Mouse (Mus musculus): ENCODE results near the gene Flad1.

Gene Flad1

GRCm38 (mm10) chr3:89382950-89383349 lies 28.7 kb downstream of the Flad1 start:
- in situ Hi-C loops (cut with MseI, MboI), result no loop called here

- in situ Hi-C loops (cut with MseI, MboI), result no loop called here
Measured at GRCm38 (mm10) chr3:89382033-89382882, 29.4 kb downstream of the Flad1 start.

GRCm38 (mm10) chr3:89381233-89381632 lies 30.4 kb downstream of the Flad1 start:
- in situ Hi-C loops (cut with MseI, MboI), result no loop called here

GRCm38 (mm10) chr3:89380711-89381110 lies 31.0 kb downstream of the Flad1 start:
- in situ Hi-C loops (cut with MseI, MboI), result no loop called here

- in situ Hi-C loops (cut with MseI, MboI), result no loop called here
Measured at GRCm38 (mm10) chr3:89380291-89380690, 31.4 kb downstream of the Flad1 start.

GRCm38 (mm10) chr3:89379388-89380131 lies 32.1 kb downstream of the Flad1 start:
- in situ Hi-C loops (cut with MseI, MboI), result no loop called here

GRCm38 (mm10) chr3:89378394-89379067 lies 33.1 kb downstream of the Flad1 start:
- in situ Hi-C loops (cut with MseI, MboI), result no loop called here

GRCm38 (mm10) chr3:89377831-89378230 lies 33.8 kb downstream of the Flad1 start:
- in situ Hi-C loops (cut with MseI, MboI), result no loop called here

- in situ Hi-C loops (cut with MseI, MboI), result no loop called here
Measured at GRCm38 (mm10) chr3:89373581-89374231, 38.0 kb downstream of the Flad1 start.

- in situ Hi-C loops (cut with MseI, MboI), result no loop called here
Measured at GRCm38 (mm10) chr3:89367338-89367737, 44.3 kb downstream of the Flad1 start.

- in situ Hi-C loops (cut with MseI, MboI), result no loop called here
Measured at GRCm38 (mm10) chr3:89365486-89366414, 45.9 kb downstream of the Flad1 start.

- in situ Hi-C loops (cut with MseI, MboI), result no loop called here
Measured at GRCm38 (mm10) chr3:89365153-89365485, 46.6 kb downstream of the Flad1 start, which contains the start of gene Dcst1. Dcst1 (minus strand) TSS chr3:89365253.

- in situ Hi-C loops (cut with MseI, MboI), result no loop called here
Measured at GRCm38 (mm10) chr3:89364631-89365030, 47.0 kb downstream of the Flad1 start.

GRCm38 (mm10) chr3:89361675-89362074 lies 50.0 kb downstream of the Flad1 start, which contains the start of gene Dcst2:
Dcst2 (plus strand) TSS chr3:89361975.
- in situ Hi-C loops (cut with MseI, MboI), result no loop called here

GRCm38 (mm10) chr3:89360237-89360636 lies 51.4 kb downstream of the Flad1 start:
- in situ Hi-C loops (cut with MseI, MboI), result no loop called here

GRCm38 (mm10) chr3:89359630-89360029 lies 52.0 kb downstream of the Flad1 start:
- in situ Hi-C loops (cut with MseI, MboI), result no loop called here

- in situ Hi-C loops (cut with MseI, MboI), result no loop called here
Measured at GRCm38 (mm10) chr3:89356029-89356428, 55.6 kb downstream of the Flad1 start.

GRCm38 (mm10) chr3:89355512-89355902 lies 56.2 kb downstream of the Flad1 start:
- in situ Hi-C loops (cut with MseI, MboI), result no loop called here

GRCm38 (mm10) chr3:89354816-89355511 lies 56.7 kb downstream of the Flad1 start:
- in situ Hi-C loops (cut with MseI, MboI), result no loop called here

- in situ Hi-C loops (cut with MseI, MboI), result no loop called here
Measured at GRCm38 (mm10) chr3:89351271-89351670, 60.4 kb downstream of the Flad1 start.
